Mouse (Mus musculus) liver, postnatal 0 days (tissue): ENCODE data around the gene Pank1. TPM values are rescaled to one million over a fixed set of nuclear protein-coding genes. Genes with fewer than 3 reads are reported as not detected.

Source experiments
- ATAC-seq: fragments of 200-750 bp; cut with Nextera tagmentation; 2 replicates; pipeline ENCODE4 v1.8.0; 2017; ENCODE audit warnings: mild to moderate bottlenecking, moderate library complexity
- DNase-seq: peaks from one replicate; pipeline ENCODE4 v3.0.0-alpha.2; 2016
- H3K27ac ChIP-seq: fragments of 300-500 bp; sonication (generic); 2 replicates; pipeline ENCODE4 v1.5.1; 2014; ENCODE audit warnings: antibody characterized with exemption, moderate library complexity, mild to moderate bottlenecking, low read depth
- H3K27me3 ChIP-seq: fragments of 300-500 bp; sonication (generic); 2 replicates; pipeline ENCODE4 v1.6.1; 2014; ENCODE audit warnings: low read length, control low read depth, mixed read lengths; ENCODE audit not compliant: insufficient read depth
- H3K36me3 ChIP-seq: fragments of 300-500 bp; sonication (generic); replicated peaks from 2 replicates; pipeline ENCODE4 v1.6.1; 2014; ENCODE audit warnings: mild to moderate bottlenecking, control low read depth, low read length, moderate library complexity, mixed read lengths; ENCODE audit not compliant: insufficient read depth
- H3K4me1 ChIP-seq: fragments of 300-500 bp; sonication (generic); 2 replicates; pipeline ENCODE4 v1.6.1; 2014; ENCODE audit warnings: antibody characterized with exemption, mild to moderate bottlenecking, control low read depth; ENCODE audit not compliant: insufficient read depth
- H3K4me2 ChIP-seq: fragments of 300-500 bp; sonication (generic); 2 replicates; pipeline ENCODE4 v1.6.1; 2014; ENCODE audit warnings: low read depth, mild to moderate bottlenecking, low read length, moderate library complexity, mixed read lengths
- H3K4me3 ChIP-seq: fragments of 300-500 bp; sonication (generic); 2 replicates; pipeline ENCODE4 v1.5.1; 2014; ENCODE audit warnings: low read depth, low read length
- H3K9ac ChIP-seq: fragments of 300-500 bp; sonication (generic); replicated peaks from 2 replicates; pipeline ENCODE4 v1.6.1; 2014; ENCODE audit warnings: mild to moderate bottlenecking, moderate library complexity
- H3K9me3 ChIP-seq: fragments of 300-500 bp; sonication (generic); 2 replicates; pipeline ENCODE4 v1.6.1; 2016; ENCODE audit warnings: mild to moderate bottlenecking, control low read depth, low read length, mixed read lengths
- CTCF ChIP-seq: sonication (generic); IDR thresholded peaks from 2 replicates; pipeline ENCODE4 v1.5.1; 2016; ENCODE audit warnings: antibody characterized with exemption, low read depth
- EP300 ChIP-seq: IDR thresholded peaks from 2 replicates; pipeline ENCODE4 v1.6.1; 2016; ENCODE audit warnings: antibody characterized with exemption, low read depth, mild to moderate bottlenecking
- WGBS: fragments of 180-500 bp; shearing (Covaris S2); extraction: QIAGEN DNeasy Blood & Tissue Kit; methylation state at CpG from one replicate; pipeline ENCODE4 v1.1.7; 2014; ENCODE audit not compliant: insufficient replicate concordance; 5-methylcytosine and 5-hydroxymethylcytosine counted together
- polyA plus RNA-seq: library from polyadenylated mRNA; unstranded; fragments of >200 nt; fragmentation: Nextera tagmentation; extraction: Ambion mirVana; gene quantifications from 2 replicates; pipeline ENCODE4 v1.2.1, GENCODE M21; 2015

Gene Pank1
- polyA plus RNA-seq, 1 experiment from 2014 or later: 44.5 TPM

DNA sequence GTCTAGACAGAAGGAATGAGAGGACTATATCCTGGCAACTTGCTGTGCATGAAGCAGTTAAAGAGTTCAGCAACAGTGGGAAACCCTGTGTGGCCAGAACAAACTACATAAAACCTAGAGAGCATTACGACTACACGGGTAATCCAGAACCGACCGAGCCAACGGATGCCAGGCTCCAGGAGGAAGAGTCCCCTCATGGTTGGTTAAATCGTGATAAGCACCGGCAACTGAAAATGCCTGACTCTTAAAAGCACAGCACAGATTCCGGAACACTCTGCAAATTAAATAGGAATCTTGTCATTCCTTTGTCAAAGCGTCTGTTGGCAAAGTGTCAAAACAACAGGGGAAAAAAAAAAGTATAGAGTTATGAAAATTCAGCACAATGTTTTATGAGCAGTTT lies 35.2 kb downstream of the Pank1 start:
- Histone ChIP-seq H3K27me3 (no peaks in the 10 kb centered on the region), H3K9ac (no peak overlapping the region), H3K4me1 (peaks cover 32% of the 10 kb centered on the region), H3K4me2 (peak overlapping the region; percentile 35; the same call in 1 of the 2 replicates), H3K9me3 (no peaks in the 10 kb centered on the region), H3K4me3 (no peak overlapping the region), H3K27ac (no peak overlapping the region), H3K36me3 (no peaks in the 10 kb centered on the region; the same call in 1 of the 2 replicates)
- no peak for DNase-seq
- ATAC-seq: no peak
- 43% methylated on average over 9 of the region's 9 CpGs for WGBS
- TF ChIP-seq CTCF (no peak), EP300 (no peak)

DNA sequence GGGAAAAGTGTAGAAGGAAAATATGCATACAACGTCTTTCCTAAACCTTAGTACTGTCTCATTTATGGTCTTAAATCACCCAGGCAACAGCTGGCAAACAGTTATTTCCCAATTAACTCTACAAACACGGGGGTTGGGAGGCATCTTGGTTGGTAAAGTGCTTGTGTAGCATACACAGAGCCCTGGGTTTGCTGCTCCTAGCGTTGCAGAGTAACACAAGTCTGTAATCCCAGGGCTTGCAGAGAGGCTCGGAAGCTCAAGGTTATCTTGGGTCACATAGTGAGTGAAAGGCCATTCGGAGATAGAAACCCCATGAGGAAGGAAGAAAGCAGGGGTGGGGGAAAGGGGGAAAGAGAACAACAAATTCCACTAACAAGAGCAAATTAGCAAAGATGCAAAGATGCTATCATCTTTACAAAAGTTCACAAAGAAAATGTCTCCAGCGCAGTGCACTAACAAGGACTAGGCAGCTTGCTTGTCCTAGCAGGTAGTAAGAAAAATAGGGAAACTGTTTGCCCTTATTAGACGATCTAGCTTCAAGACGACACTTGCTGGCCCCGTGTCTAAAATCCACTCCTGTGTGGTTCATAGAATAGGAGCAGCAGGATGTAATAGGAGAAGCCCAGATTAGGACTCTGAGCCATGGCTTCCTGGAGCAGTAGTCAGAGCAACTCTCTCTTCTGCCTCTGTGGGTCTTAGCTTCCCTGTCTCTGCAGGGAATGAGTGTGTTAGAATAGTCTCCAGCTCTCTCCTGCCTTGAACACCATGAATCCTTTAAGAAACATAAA lies 37.3 kb downstream of the Pank1 start:
- Histone ChIP-seq H3K9ac (no peak overlapping the region), H3K4me3 (no peak overlapping the region), H3K9me3 (no peaks in the 10 kb centered on the region), H3K27ac (0 out of 2 replicates have a peak overlapping the region, but pooled peaks have one; percentile 4), H3K4me2 (no peak overlapping the region), H3K27me3 (no peaks in the 10 kb centered on the region), H3K36me3 (no peaks in the 10 kb centered on the region; the same call in 1 of the 2 replicates), H3K4me1 (peaks cover 32% of the 10 kb centered on the region)
- TF ChIP-seq CTCF (no peak), EP300 (no peak)
- DNase-seq (no peak), ATAC-seq (0 out of 2 replicates have a peak, but pooled peaks have one; percentile 16)
- WGBS: 18% methylated on average over 9 of the region's 9 CpGs

DNA sequence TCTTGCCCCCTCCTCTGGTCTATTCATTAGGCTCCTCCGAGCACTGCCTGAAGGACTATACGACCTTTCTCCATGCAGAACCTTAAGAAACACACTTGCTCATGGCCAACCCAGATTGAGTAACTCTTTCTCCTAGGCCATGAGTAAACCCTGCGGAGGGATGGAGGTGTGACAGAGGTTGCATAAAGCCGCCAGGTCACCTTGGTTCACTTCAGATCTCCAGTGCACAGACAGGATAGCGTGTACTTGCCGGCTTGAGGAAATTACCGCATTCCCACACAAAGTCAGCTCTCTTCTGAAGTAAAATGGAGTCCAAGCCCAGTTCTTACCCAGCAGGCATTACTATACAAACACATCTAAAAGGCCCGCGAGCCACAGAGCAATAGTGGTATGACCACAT lies 40.6 kb downstream of the Pank1 start:
- H3K4me2 ChIP-seq: no peak overlapping the region
- peaks cover 14% of the 10 kb centered on the region for H3K4me1 ChIP-seq
- 78% methylated on average over 9 of the region's 9 CpGs for WGBS
- TF ChIP-seq CTCF (no peak), EP300 (no peak)
- H3K27ac ChIP-seq: no peak overlapping the region; the same call in 1 of the 2 replicates
- no peaks in the 10 kb centered on the region for H3K9me3 ChIP-seq
- H3K27me3 ChIP-seq: no peaks in the 10 kb centered on the region
- no peak for ATAC-seq
- peaks cover 12% of the 10 kb centered on the region; the same call in 1 of the 2 replicates for H3K36me3 ChIP-seq
- H3K9ac ChIP-seq: no peak overlapping the region
- no peak for DNase-seq
- no peak overlapping the region for H3K4me3 ChIP-seq

DNA sequence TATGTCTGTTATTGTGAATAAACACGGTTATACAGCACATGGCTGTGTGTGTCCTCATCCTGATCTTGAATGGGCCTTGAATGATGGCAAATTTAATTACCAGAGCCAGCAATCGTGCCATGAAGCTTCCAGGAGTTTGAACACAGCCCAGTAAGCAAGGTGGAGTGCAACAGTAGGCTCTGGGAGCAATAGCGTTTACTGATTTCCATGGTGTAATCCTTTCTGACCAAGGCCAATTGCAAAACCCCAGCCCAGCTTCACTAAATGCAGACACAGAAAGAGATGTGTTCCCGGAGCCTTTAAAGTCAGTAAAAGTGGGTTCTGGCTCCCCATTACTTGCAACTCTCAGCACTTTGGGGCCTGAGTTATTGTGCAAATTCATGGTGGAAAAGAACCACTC lies 47.6 kb downstream of the Pank1 start:
- H3K36me3 ChIP-seq: peaks cover 15% of the 10 kb centered on the region
- no peak for DNase-seq
- H3K27ac ChIP-seq: no peak overlapping the region; the same call in 1 of the 2 replicates
- H3K9me3 ChIP-seq: no peaks in the 10 kb centered on the region
- WGBS: 71% methylated on average over 4 of the region's 4 CpGs
- H3K9ac ChIP-seq: no peak overlapping the region
- no peak for ATAC-seq
- no peaks in the 10 kb centered on the region for H3K4me1 ChIP-seq
- no peak overlapping the region for H3K4me2 ChIP-seq
- TF ChIP-seq CTCF: no peak
- no peak for TF ChIP-seq EP300
- no peaks in the 10 kb centered on the region for H3K27me3 ChIP-seq
- H3K4me3 ChIP-seq: no peak overlapping the region

DNA sequence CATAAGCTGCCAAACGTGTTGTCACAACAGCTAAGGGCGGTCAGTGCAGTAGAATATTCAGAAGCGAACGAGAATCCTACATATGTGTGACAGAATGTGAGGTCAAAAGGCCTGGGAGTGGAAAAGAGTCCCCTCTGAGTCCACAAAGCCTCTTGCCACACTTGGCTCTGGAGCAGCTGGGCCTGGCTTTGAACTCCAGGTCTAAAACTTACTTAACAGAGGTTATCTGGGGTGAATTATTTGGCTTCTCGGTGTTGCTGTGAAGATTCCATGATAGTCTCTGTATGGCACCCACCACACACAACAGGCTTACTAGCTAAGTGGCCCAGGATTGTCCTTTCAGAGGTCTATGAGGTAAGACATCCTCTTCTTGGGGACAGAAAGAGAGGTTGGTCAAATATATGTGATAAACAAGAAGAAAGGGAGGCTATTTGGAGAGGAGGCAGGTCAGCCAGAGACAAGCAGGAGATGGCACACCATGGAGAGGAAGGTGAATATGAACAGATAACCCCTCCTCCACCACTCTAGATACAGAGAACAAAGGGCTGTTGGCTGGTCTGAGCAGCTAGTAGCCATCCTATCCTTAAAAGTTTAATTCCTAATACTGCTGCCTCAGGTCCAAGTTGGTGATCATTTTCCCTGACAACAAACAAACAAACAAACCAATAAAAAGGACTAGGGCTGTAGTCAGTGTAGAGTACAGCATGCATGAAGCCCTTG lies 51.2 kb downstream of the Pank1 start:
- TF ChIP-seq EP300: no peak
- no peak for TF ChIP-seq CTCF
- Histone ChIP-seq H3K4me3 (no peak overlapping the region), H3K27ac (no peak overlapping the region), H3K36me3 (peaks cover 11% of the 10 kb centered on the region), H3K4me1 (peaks cover 4% of the 10 kb centered on the region; the same call in 1 of the 2 replicates), H3K27me3 (no peaks in the 10 kb centered on the region), H3K4me2 (no peak overlapping the region), H3K9ac (no peak overlapping the region), H3K9me3 (no peaks in the 10 kb centered on the region)
- 74% methylated on average over 5 of the region's 5 CpGs for WGBS
- ATAC-seq: peak; percentile 36; the same call in 1 of the 2 replicates
- no peak for DNase-seq

DNA sequence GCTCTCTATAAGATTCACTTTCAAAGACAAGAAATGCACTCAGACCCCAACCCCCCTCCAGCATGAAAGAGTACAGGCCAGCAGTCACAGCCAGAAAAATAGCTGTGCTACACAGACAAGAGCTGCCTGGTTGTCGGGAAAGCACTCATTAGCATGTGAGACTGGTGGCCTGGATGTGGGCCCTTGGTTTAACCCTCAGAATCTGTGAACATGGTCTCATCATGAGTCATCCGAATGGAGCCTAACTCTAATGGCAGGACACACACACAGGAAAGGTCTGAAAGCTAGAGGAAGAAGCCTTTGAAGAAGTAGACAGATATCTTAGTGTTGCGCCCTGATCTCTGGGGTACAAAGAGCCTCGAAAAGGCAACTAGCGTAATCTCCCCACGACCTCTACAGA lies 51.8 kb downstream of the Pank1 start:
- no peak overlapping the region for H3K4me2 ChIP-seq
- TF ChIP-seq EP300 (no peak), CTCF (no peak)
- H3K9me3 ChIP-seq: no peaks in the 10 kb centered on the region
- H3K27ac ChIP-seq: no peak overlapping the region
- H3K36me3 ChIP-seq: peaks cover 11% of the 10 kb centered on the region
- DNase-seq: no peak
- H3K9ac ChIP-seq: no peak overlapping the region
- no peaks in the 10 kb centered on the region for H3K27me3 ChIP-seq
- ATAC-seq: no peak
- 83% methylated on average over 6 of the region's 6 CpGs for WGBS
- no peak overlapping the region for H3K4me3 ChIP-seq
- H3K4me1 ChIP-seq: peaks cover 4% of the 10 kb centered on the region; the same call in 1 of the 2 replicates
